Mouse (Mus musculus): ENCODE data around the gene Cct3.
A peak's percentile ranks its signal among the peaks of the same experiment; 100 is the strongest.
"Not testable (repeated sequence)": the region's sequence is repeated elsewhere in the genome, so short reads cannot be mapped to it uniquely, and the experiment has no call there.

Gene Cct3

DNA sequence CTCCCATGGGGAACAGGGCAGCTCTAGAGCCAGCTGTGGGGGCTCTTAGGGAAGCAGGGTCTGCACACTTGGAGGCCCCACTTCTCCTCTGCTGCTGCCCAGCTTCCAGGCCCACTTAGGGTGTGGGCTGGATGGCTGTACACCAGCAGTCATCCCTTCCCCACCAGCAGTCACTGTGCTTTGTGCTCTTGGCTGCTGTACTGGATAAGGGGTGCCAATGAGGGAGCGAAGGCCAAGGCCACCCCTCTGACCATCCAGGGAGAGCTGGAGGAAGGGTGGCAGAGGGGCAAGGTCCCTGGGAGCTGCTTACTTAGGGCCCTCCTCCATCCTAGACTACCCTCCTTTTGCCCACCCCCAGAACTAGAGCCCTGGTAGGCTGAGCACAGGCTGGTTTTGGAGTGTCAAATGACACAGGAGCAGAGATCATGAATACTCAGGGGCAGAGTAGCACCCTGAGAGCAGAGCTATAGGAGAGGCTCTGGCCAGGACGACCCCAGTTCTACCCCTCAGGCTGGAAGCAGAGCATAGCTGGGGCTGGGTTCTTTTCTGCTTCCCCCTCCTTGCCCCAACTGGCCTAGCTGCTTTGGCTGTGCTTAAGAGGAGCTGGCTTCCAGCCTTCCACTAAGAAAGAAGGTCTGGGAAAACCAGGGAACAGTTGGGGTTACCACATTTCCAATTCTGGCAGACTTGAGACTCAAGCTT is 64.8 kb downstream of the Cct3 start:
- no peak for DNase-seq (ENCODE audit: low spot score)

- peak; percentile 26 for DNase-seq (ENCODE audit: low spot score)
These were observed 66.8 kb downstream of the Cct3 start for GRCm38 (mm10) chr3:88363700-88364099.

- peak; percentile 41 for DNase-seq (ENCODE audit: low spot score)
These were observed 67.4 kb downstream of the Cct3 start, which contains the start of gene Paqr6 for GRCm38 (mm10) chr3:88364337-88364736. Gene Paqr6, plus strand, starts transcription at chr3:88364584.

- DNase-seq (ENCODE audit: low spot score) = no peak
These were observed 68.9 kb downstream of the Cct3 start for GRCm38 (mm10) chr3:88365705-88366361.

DNA sequence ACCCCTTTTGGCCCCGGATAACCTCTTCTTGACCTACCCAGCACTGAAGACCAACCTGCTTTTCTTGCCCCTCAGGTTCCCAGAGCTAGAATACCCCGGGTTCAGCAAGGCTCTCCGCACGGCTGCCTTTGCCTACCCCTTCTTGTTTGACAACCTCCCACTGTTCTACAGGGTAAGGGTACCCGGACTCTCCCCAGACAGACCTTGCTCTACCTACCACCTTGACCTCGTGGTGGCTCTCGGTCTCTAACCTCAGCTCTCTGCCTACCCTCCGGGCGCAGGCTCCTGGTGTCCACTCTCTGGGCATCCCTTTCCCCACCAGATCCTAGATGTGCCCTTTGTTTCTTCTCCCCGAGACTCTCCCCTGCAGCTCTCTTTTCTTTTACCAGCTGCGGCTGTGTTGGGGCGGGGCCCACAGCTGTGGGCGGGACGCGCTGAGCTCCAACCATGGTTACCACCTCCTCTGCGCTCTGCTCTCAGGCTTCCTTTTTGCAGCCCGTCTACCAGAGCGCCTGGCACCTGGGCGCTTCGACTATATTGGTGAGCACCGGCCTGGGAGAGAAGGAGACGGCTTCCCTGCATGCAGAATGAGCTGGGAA is 70.0 kb downstream of the Cct3 start:
- peak; percentile 30 for DNase-seq (ENCODE audit: low spot score)

GRCm38 (mm10) chr3:88367517-88367916 is 70.6 kb downstream of the Cct3 start:
- DNase-seq (ENCODE audit: low spot score) = not testable (repeated sequence)

DNA sequence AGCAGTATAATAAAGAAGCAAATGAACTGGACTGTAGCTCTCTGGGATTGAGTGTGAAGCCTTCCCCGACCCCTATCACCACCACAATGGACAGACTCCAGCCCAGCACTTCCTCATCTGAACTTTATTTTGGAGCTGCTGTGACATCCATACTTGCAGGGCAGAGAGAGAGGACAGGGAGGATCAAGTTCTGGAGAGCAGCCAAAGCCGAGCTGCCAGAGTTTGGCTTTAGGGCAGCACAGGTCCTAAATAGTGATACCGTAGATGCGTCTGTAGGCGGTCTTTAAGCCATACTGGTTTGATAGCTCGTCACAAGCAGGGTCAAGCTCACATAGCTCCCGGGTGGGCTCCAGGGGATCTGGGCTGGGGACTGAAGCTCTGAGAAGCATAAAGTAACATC is 71.6 kb downstream of the Cct3 start:
- DNase-seq (ENCODE audit: low spot score) = not testable (repeated sequence)
